Mouse (Mus musculus): ENCODE data around the gene Clock.

The Clock gene

DNA sequence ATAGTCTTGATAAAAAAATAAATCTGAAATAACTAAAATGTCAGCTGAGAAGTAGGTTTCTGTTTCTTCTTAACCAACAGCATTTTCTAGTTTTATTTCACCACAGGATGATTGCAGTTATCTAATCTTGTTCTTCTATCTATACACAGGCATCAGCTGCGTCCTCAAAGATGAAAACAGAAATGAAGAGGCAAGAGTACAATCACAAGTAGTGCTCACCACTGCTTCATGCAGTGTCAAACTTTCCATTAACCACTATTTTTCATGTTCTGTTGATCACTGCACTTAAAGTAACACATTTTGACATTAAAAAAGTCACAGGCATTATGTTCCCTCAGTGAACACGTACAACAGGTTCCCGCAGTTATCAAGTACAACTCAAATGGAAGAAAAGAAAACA is 53.6 kb downstream of the Clock start:
- DNase-seq = no peak

DNA sequence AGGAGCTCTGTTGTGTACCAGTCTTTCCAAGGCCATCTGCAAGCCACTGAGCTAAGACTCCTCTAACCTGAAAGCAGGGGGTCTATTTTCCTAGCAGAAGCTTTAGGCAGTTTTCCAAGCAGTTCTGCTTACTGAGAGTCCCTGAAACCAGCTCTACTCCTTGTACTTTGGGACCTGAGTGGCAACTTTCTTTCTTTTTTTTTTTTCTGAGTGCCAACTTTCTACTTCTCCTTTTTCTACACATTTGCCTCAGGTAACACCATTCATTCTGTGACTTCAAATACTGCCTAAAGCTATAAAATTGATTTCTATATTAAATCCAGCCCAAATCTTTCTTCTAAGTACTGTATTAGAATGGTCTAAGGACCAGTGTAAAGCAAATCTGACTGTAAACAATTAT is 58.1 kb downstream of the Clock start:
- DNase-seq = no peak

- DNase-seq = no peak
Observed at GRCm38 (mm10) chr5:76245419-76245818, 59.2 kb downstream of the Clock start.

- no peak for DNase-seq
Observed at GRCm38 (mm10) chr5:76244430-76244829, 60.2 kb downstream of the Clock start.

GRCm38 (mm10) chr5:76243929-76244328 is 60.7 kb downstream of the Clock start:
- DNase-seq = no peak

- no peak for DNase-seq
Observed at GRCm38 (mm10) chr5:76243274-76243673, 61.3 kb downstream of the Clock start.

DNA sequence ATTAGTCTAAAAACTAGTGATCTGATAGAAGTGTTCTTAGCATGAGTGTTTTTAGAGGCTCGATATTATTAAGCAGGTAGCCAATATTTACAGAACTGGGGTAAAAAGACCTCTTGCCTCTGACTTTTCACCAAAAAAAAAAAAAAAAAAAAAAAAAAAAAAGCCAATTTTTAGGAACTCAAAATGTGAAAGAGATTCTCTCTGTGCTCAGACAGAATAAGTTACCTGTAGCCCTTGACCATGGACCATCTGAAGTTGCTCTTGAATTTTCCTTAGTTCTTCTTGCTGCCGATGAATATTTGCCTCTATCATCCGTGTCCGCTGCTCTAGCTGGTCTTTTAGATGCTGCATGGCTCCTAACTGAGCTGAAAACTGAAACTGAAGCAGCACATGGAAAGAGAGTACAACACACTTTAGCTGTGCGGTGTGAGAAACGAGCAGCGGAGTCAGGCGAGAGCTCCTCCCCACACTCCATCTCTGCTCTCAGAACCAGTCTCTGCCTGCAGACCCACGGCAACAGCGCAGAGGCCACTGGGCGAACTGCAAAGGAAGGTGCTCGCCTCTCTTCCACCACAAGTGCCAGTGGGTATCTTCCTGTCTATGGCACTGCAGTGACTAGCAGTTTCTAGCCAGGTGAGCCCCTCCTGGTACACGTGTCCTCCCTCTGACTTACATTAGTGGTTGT is 73.3 kb downstream of the Clock start:
- no peak for DNase-seq

DNA sequence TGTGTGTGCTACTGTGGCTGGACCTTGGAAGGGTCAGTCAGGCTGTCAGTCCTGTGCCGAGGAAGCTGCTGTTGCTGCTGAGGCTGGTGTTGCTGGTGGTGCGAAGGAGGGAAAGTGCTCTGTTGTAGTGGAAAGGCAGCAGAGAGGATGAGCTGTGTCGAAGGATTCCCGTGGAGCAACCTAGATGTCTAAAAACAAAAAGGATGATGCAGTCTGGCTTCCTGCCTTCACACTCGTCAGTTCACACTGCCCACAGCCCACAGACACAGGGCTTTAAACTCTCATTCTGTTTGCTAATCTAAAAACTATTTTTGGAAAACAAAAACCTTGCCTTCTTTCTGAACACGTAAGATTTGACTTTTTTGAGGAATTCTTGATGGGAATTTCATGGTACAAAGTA is 87.9 kb downstream of the Clock start:
- DNase-seq = no peak

GRCm38 (mm10) chr5:76208066-76208465 is 96.5 kb downstream of the Clock start:
- no peak for DNase-seq

DNA sequence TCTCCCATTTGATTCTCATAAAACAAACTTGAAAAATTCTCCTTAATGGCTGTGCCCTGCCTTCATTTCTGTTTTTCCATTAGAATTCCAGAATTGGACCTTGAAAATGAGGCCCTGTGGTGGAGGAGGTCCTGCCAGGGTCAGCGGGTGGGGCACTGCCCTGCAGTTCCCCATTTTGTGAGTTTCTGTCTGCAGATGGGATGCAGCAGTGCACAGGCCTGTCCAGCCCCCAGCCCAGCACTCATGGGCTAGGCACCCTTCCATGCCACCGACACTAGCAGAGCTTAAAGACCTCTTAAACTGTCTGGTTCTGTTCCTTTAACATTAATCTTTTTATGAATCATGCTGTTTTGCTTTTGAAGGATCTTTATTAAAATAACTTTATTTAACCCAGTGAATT is 98.7 kb downstream of the Clock start:
- DNase-seq = no peak

- DNase-seq = no peak
Observed at GRCm38 (mm10) chr5:76203171-76203570, 101.4 kb downstream of the Clock start.

DNA sequence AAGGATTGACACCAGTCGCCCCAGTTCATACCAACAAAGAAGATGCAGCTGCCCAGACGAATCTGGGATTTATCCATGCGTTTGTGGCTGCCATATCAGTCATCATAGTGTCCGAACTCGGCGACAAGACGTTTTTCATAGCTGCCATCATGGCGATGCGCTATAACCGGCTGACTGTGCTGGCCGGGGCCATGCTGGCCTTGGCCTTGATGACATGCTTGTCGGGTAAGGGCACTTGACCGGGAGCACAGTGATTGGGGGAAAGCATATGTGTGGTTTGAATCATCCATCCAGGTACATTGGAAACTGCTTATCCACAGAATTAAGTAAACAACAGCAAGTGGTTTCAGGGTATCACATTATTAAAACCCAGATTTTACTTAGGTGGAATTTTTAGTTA is 105.2 kb downstream of the Clock start:
- DNase-seq = no peak

GRCm38 (mm10) chr5:76194377-76194945 is 110.1 kb downstream of the Clock start:
- no peak for DNase-seq

GRCm38 (mm10) chr5:76193075-76193474 is 111.5 kb downstream of the Clock start:
- DNase-seq = no peak

DNA sequence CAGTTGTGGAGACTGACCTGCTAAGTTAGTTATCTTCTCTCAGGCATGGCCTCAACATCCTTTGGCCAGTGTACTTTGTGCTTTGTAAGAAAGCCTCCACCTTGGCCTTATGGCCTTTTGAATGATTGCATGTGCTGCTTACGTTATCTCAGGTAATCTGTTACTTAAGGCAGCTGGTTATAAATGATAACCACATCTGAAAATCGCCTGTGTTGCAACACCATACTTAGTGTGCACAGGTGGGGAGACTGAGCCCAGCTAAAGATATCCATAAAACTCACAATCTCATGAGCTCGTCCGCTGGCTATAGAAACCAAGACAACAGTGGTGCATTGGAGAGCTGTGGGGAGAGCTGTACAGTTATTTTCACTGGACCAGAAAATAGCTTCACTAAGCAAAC is 114.0 kb downstream of the Clock start:
- DNase-seq = no peak

DNA sequence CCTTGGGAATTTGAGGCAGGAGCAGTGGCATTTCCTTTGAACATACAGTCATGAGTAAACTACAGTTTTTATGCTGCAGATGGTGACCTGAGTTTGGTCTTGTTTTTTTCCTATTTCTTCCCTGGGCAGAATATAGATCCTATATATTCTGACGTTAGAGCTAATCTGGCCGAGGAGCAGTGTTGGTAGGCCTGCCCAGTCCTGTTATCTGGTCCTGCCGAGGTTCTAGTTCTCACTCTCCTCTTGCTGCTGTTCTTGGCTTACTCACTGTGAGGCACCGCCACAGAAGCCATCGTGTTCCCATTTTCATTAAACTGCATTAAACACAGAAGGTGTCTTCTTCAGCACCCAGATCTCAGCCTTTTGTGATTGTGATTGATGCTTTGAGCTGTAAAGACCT is 116.7 kb downstream of the Clock start:
- DNase-seq = no peak

GRCm38 (mm10) chr5:76184286-76185080 is 120.1 kb downstream of the Clock start:
- DNase-seq = peak; percentile 83

GRCm38 (mm10) chr5:76183750-76184261 is 120.8 kb downstream of the Clock start, which contains the start of gene Tmem165:
TSS of gene Tmem165 (plus strand) at chr5:76183880.
- DNase-seq = peak; percentile 92

GRCm38 (mm10) chr5:76183043-76183749 is 121.4 kb downstream of the Clock start:
- no peak for DNase-seq

- DNase-seq = no peak
Observed at GRCm38 (mm10) chr5:76182326-76182725, 122.3 kb downstream of the Clock start.

GRCm38 (mm10) chr5:76179791-76180190 is 124.8 kb downstream of the Clock start:
- no peak for DNase-seq

GRCm38 (mm10) chr5:76179171-76179570 is 125.4 kb downstream of the Clock start:
- DNase-seq = no peak

DNA sequence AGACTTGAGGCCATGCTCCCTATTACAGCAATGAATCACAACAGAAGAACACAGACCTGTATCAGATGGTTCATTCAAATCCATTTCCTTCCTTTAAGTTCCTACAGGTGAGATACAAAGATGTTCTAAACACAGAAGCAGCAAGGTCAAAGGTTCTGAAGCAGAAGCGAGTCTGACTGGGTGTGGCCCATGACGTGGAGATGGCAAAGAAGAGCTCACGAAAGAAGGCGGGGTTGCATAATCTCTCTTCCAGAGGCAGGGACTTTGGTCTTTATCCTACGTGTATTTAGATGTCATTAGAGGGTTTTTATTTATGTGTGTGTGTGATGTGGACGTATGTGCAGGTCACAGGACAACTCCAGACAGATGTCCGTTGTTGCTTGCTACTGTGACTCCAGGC is 126.9 kb downstream of the Clock start:
- no peak for DNase-seq
